Mouse (Mus musculus): ENCODE results near the gene Nudt16l1. TPM values are rescaled to one million over a fixed set of nuclear protein-coding genes. Genes with fewer than 3 reads are reported as not detected.

The Nudt16l1 gene
- polyA plus RNA-seq, 1 experiment from 2014 or later: 160 TPM

DNA sequence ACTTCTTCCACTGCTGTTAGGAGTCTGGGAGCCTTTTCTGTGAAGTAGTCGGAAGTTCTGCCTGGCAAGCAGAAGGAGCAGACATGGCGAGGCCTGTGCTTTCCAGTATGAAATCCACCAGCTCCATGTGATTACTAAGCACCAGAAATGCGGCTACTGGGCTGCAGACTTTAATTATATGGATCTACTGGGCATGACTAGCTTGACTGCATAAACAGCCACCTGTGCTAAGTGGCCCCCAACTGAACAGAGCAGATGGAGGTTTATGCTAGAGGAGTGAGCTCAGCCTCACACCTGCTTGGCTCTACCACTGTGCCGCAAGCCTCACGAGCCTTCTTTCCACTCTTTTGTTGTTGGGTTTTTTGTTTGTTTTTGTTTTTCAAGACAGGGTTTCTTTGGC lies 36.0 kb downstream of the Nudt16l1 start:
- Histone ChIP-seq H3K9ac (ENCODE audit: low read depth, low read length) (no peak overlapping the region), H3K4me3 (ENCODE audit: low read length) (no peak overlapping the region), H3K36me3 (ENCODE audit: control insufficient read depth, insufficient read depth, low read length) (no peaks in the 10 kb centered on the region), H3K27me3 (ENCODE audit: control insufficient read depth, insufficient read depth, low read length) (no peaks in the 10 kb centered on the region), H3K4me1 (ENCODE audit: control insufficient read depth, insufficient read depth, low read length) (no peaks in the 10 kb centered on the region), H3K27ac (ENCODE audit: low read depth, low read length) (no peak overlapping the region), H3K4me2 (replicated peaks; ENCODE audit: low read depth, low read length) (no peak overlapping the region), H3K9me3 (ENCODE audit: control insufficient read depth, low read length) (no peaks in the 10 kb centered on the region)
- ATAC-seq (ENCODE audit: low FRiP score, low TSS enrichment): no peak
- 86% methylated on average over 5 of the region's 5 CpGs for WGBS

DNA sequence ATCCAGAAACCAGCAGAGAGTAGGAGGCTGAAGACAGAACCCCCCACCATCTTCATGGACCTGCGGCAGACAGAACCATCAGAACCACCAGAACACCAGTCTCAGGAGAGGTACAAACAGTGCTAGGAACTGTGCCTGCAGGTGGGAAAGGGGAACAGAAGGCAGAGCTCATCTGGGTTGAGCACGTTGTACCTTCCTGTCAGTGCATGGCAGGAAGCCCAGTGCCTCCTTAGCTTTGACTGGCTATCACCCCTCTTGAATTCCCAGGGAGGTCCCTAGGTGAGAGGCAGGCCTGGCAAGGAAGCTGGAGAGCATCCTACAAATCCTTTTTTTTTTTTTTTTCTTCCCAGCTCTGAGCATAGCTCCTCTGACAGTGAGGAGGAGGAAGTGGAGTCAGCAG lies 37.6 kb downstream of the Nudt16l1 start:
- H3K9me3 ChIP-seq (ENCODE audit: control insufficient read depth, low read length): no peaks in the 10 kb centered on the region
- H3K4me3 ChIP-seq (ENCODE audit: low read length): no peak overlapping the region
- no peak overlapping the region; the same call in 1 of the 2 replicates for H3K9ac ChIP-seq (ENCODE audit: low read depth, low read length)
- H3K27me3 ChIP-seq (ENCODE audit: control insufficient read depth, insufficient read depth, low read length): no peaks in the 10 kb centered on the region
- no peaks in the 10 kb centered on the region for H3K4me1 ChIP-seq (ENCODE audit: control insufficient read depth, insufficient read depth, low read length)
- WGBS: 68% methylated on average over 2 of the region's 2 CpGs
- ATAC-seq (ENCODE audit: low FRiP score, low TSS enrichment): no peak
- H3K27ac ChIP-seq (ENCODE audit: low read depth, low read length): no peak overlapping the region
- H3K4me2 ChIP-seq (replicated peaks; ENCODE audit: low read depth, low read length): no peak overlapping the region
- H3K36me3 ChIP-seq (ENCODE audit: control insufficient read depth, insufficient read depth, low read length): no peaks in the 10 kb centered on the region

DNA sequence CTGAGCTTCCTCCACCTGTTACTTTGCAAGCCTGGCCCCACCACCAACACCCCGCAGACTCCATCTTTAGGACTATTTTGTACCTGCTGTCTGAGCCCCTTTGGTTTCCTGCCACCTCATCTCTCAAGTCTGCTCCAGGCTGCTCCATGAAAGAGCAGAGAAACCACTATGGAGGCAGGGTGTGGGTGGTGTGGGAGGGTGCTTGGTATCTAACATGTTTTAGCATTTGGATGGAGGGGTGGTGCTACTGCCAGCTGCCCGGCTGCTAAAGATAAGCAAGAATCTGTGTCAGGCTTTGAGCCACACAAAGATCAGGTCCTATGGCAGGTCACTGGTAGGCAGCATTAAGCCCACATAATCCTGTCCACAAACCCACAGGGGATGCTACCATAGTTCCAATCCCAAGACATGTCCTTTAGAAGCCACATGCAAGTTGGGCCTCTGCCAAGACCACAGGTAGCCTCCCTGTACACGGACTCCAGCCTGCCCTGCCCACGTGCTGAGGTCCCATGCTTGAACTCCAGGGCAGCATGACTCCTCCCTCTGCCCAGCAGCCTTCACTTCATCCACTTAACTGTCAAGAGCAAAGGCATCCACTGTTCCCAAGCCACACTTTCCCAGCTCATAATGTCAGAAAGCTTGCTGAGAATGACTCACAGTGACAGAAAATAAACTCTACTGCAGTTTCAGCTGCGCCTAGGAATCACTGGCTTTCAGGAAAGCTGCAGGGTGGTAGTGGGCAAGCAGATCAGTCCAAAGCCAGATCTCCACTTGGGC lies 39.9 kb downstream of the Nudt16l1 start:
- no peak overlapping the region for H3K9ac ChIP-seq (ENCODE audit: low read depth, low read length)
- H3K4me2 ChIP-seq (replicated peaks; ENCODE audit: low read depth, low read length): no peak overlapping the region
- H3K9me3 ChIP-seq (ENCODE audit: control insufficient read depth, low read length): no peaks in the 10 kb centered on the region
- no peak overlapping the region for H3K27ac ChIP-seq (ENCODE audit: low read depth, low read length)
- H3K4me1 ChIP-seq (ENCODE audit: control insufficient read depth, insufficient read depth, low read length): no peaks in the 10 kb centered on the region
- H3K27me3 ChIP-seq (ENCODE audit: control insufficient read depth, insufficient read depth, low read length): no peaks in the 10 kb centered on the region
- H3K4me3 ChIP-seq (ENCODE audit: low read length): no peak overlapping the region
- H3K36me3 ChIP-seq (ENCODE audit: control insufficient read depth, insufficient read depth, low read length): no peaks in the 10 kb centered on the region
- no peak for ATAC-seq (ENCODE audit: low FRiP score, low TSS enrichment)
- 58% methylated on average over 5 of the region's 5 CpGs for WGBS

DNA sequence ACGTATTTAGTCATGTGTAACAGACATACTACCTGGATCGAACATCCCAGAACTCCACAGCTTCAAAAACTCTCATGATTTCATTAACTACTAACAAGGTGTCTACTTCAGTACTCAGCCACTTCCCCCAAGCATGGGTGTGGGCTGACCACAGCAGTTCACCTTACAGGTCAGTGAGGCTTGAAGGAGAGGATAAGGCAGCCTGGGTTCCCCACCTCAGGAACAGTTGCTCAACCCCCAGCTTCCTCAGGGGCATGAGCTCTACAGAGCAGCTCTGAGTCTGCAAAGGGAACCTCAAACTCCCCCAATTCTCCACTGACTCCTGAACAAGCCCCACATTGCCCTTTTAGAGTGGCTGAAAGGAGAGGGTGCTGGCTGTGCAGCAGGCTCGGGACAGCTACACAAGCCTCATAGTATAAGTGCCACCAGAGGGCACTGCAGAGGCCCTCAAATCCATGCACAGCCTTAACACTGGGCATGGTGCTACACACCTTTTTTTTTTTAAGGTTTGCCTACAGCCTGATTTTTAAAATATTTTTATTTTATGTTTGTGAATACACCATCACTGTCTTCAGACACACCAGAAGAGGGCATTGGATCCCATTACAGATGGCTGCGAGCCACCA lies 41.3 kb downstream of the Nudt16l1 start:
- no peak overlapping the region for H3K9ac ChIP-seq (ENCODE audit: low read depth, low read length)
- ATAC-seq (ENCODE audit: low FRiP score, low TSS enrichment): peak; percentile 78
- no peak overlapping the region for H3K4me2 ChIP-seq (replicated peaks; ENCODE audit: low read depth, low read length)
- no peaks in the 10 kb centered on the region for H3K9me3 ChIP-seq (ENCODE audit: control insufficient read depth, low read length)
- no peaks in the 10 kb centered on the region for H3K27me3 ChIP-seq (ENCODE audit: control insufficient read depth, insufficient read depth, low read length)
- no peaks in the 10 kb centered on the region for H3K4me1 ChIP-seq (ENCODE audit: control insufficient read depth, insufficient read depth, low read length)
- 77% methylated on average over 4 of the region's 4 CpGs for WGBS
- no peak overlapping the region for H3K4me3 ChIP-seq (ENCODE audit: low read length)
- no peak overlapping the region for H3K27ac ChIP-seq (ENCODE audit: low read depth, low read length)
- H3K36me3 ChIP-seq (ENCODE audit: control insufficient read depth, insufficient read depth, low read length): no peaks in the 10 kb centered on the region

DNA sequence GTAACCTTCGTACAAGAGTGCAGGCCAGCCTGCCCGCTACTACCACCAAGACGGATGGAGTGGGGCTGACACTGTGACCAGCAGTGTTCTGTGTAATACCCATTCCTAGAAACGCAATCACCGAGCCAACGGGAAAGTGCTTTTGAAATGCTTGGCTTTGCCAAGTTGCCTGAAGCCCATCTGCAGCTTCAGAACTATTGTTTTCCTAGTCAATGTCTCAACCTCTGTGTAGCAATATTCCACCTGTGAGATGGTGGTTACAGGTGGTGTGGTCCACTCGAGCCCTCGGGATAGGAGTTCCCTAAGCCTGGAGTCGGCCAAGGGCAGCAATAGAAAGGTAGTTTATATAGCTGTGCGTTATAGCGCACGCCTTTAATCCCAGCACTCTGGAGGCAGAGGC lies 46.2 kb downstream of the Nudt16l1 start:
- Histone ChIP-seq H3K9me3 (ENCODE audit: control insufficient read depth, low read length) (no peaks in the 10 kb centered on the region), H3K9ac (ENCODE audit: low read depth, low read length) (no peak overlapping the region), H3K27ac (ENCODE audit: low read depth, low read length) (no peak overlapping the region), H3K27me3 (ENCODE audit: control insufficient read depth, insufficient read depth, low read length) (no peaks in the 10 kb centered on the region), H3K36me3 (ENCODE audit: control insufficient read depth, insufficient read depth, low read length) (no peaks in the 10 kb centered on the region), H3K4me1 (ENCODE audit: control insufficient read depth, insufficient read depth, low read length) (no peaks in the 10 kb centered on the region), H3K4me3 (ENCODE audit: low read length) (no peak overlapping the region), H3K4me2 (replicated peaks; ENCODE audit: low read depth, low read length) (no peak overlapping the region)
- no peak for ATAC-seq (ENCODE audit: low FRiP score, low TSS enrichment)
- 91% methylated on average over 12 of the region's 12 CpGs for WGBS

Other genes with a start within 250 kb of the Nudt16l1 start
- 132 and 145 TPM in 2 replicates for gene Nmral1, start 219.4 kb upstream of the Nudt16l1 start, polyA plus RNA-seq (2014; fragmentation: Nextera tagmentation; extraction: Ambion mirVana)
- gene Hmox2, start 212.4 kb upstream of the Nudt16l1 start, polyA plus RNA-seq (2014; fragmentation: Nextera tagmentation; extraction: Ambion mirVana): 103 and 113 TPM in 2 replicates
- 67.2 and 98.0 TPM in 2 replicates for gene Cdip1, start 148.5 kb upstream of the Nudt16l1 start, polyA plus RNA-seq (2014; fragmentation: Nextera tagmentation; extraction: Ambion mirVana)
- 0.89 TPM in 1 of 2 replicates, not detected in the other for gene 4930562C15Rik, start 103.3 kb upstream of the Nudt16l1 start, polyA plus RNA-seq (2014; fragmentation: Nextera tagmentation; extraction: Ambion mirVana)
- gene Ubald1, start 58.4 kb upstream of the Nudt16l1 start, polyA plus RNA-seq (2014; fragmentation: Nextera tagmentation; extraction: Ambion mirVana): 37.2 and 39.7 TPM in 2 replicates
- gene Mgrn1, start 52.5 kb upstream of the Nudt16l1 start, polyA plus RNA-seq (2014; fragmentation: Nextera tagmentation; extraction: Ambion mirVana): 54.0 and 89.2 TPM in 2 replicates
- 45.6 and 61.3 TPM in 2 replicates for gene Anks3, start 25.4 kb downstream of the Nudt16l1 start, polyA plus RNA-seq (2014; fragmentation: Nextera tagmentation; extraction: Ambion mirVana)
- 0.11 TPM in 1 of 2 replicates, not detected in the other for gene Sept12, start 59.1 kb downstream of the Nudt16l1 start, polyA plus RNA-seq (2014; fragmentation: Nextera tagmentation; extraction: Ambion mirVana)
- gene Smim22, start 68.5 kb downstream of the Nudt16l1 start, polyA plus RNA-seq (2014; fragmentation: Nextera tagmentation; extraction: Ambion mirVana): 10.2 and 10.4 TPM in 2 replicates
- gene Rogdi, start 74.8 kb downstream of the Nudt16l1 start, polyA plus RNA-seq (2014; fragmentation: Nextera tagmentation; extraction: Ambion mirVana): 80.9 and 86.2 TPM in 2 replicates
- 66.0 and 96.3 TPM in 2 replicates for gene Glyr1, start 111.1 kb downstream of the Nudt16l1 start, polyA plus RNA-seq (2014; fragmentation: Nextera tagmentation; extraction: Ambion mirVana)
- 21.7 and 26.3 TPM in 2 replicates for gene Ubn1, start 111.3 kb downstream of the Nudt16l1 start, polyA plus RNA-seq (2014; fragmentation: Nextera tagmentation; extraction: Ambion mirVana)
- gene Ppl, start 193.7 kb downstream of the Nudt16l1 start, polyA plus RNA-seq (2014; fragmentation: Nextera tagmentation; extraction: Ambion mirVana): 1.4 and 2.6 TPM in 2 replicates
- not detected in 2 replicates for gene Sec14l5, start 208.3 kb downstream of the Nudt16l1 start, polyA plus RNA-seq (2014; fragmentation: Nextera tagmentation; extraction: Ambion mirVana)